Mouse (Mus musculus) layer of hippocampus, adult 6 months (tissue): ENCODE data around the gene 1500011B03Rik. TPM values are rescaled to one million over a fixed set of nuclear protein-coding genes. Genes with fewer than 3 reads are reported as not detected.
A peak's percentile ranks its signal among the peaks of the same experiment; 100 is the strongest.

Source experiments
- long read RNA-seq, 2 experiments: library from polyadenylated mRNA; unstranded; transcript quantifications; one replicate each; pipeline ENCODE4 v2.0.0; 2019 to 2020
- microRNA-seq: library from miRNA; unstranded; fragments of <30 nt; microRNA quantifications from one replicate; pipeline ENCODE4 v1.2.0, GENCODE M21; 2020
- polyA plus RNA-seq: library from polyadenylated mRNA; unstranded; fragments of <200 nt; fragmentation: Nextera tagmentation; gene quantifications from 2 replicates; pipeline ENCODE4 v1.2.3, GENCODE M21; 2021

1500011B03Rik gene
- polyA plus RNA-seq: 275 and 276 TPM in 2 replicates
- long read RNA-seq, experiment 1, transcript 1500011B03Rik-203 (2 exons, 1,333 nt): major isoform, 228 of 300 reads
- long read RNA-seq, experiment 1, transcript 1500011B03Rik-204 (2 exons, 444 nt): minor isoform, 18 of 300 reads
- long read RNA-seq, experiment 1, transcript 1500011B03Rik-205 (2 exons, 947 nt): minor isoform, 36 of 300 reads
- long read RNA-seq, experiment 1, partial matches to known transcripts: 11 of 300 reads
- long read RNA-seq, experiment 1, other reads (novel, unspliced or antisense): 4 of 300 reads
- long read RNA-seq, experiment 2, transcript 1500011B03Rik-204 (2 exons, 444 nt): minor isoform, 21 of 556 reads
- long read RNA-seq, experiment 2, transcript 1500011B03Rik-205 (2 exons, 947 nt): minor isoform, 28 of 556 reads
- long read RNA-seq, experiment 2, transcript 1500011B03Rik-203 (2 exons, 1,333 nt): major isoform, 487 of 556 reads
- long read RNA-seq, experiment 2, partial matches to known transcripts: 0 of 556 reads
- long read RNA-seq, experiment 2, other reads (novel, unspliced or antisense): 18 of 556 reads

GRCm38 (mm10) chr5:114822796-114823688, at the start of gene 1500011B03Rik:
1500011B03Rik (minus strand) TSS chr5:114823468.

GRCm38 (mm10) chr5:114858582-114858981, 35.3 kb upstream of the 1500011B03Rik start, which contains the start of gene Gm9936:
Gm9936 (minus strand) TSS chr5:114858682.

GRCm38 (mm10) chr5:114853364-114853763, 30.1 kb upstream of the 1500011B03Rik start, which contains the start of gene 4930519G04Rik:
4930519G04Rik (plus strand) TSS chr5:114853664.

DNA sequence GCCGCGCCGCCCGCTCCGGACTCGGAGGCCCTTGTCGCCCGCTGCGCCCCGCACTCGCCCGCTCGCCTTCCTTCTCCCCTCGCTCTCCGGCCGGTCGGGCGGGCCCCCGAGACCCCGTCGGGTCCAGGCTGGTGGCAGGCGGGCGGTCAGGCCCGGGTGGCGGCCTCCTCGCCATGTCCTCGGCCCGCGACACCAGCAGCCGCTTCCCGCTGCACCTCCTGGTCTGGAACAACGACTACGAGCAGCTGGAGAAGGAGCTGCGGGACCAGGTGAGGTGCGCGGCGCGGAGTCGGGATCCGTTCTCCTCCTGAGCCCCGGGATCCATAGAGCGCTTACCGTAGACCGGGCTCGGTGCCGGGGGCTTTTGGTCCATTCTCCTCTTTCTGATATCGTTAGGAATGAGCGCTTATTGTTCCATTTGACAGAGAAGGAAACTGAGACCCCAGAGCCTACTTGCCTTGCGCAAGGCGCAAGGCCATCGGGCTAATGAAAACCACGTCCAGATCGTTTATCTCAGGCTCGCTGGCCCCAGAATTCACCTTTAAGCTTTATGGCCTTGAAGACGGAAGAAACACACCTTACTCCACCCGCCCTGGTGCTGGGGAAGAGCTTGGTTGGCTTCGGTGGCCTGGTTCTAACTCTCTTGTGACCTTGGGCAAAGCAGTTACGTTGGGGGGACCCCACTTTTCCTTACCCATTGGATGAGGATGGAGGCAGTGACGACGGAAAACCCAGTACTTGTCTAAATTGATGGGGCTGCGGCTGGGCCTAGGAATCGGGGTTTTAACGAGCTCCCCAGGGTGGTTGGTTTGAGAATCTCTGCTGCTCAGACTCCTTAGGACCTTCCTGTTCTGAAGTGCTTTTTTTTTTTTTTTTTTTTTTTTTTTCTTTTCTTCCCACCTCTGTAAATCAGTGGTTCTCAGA, 48.0 kb downstream of the 1500011B03Rik start, which contains the start of gene Git2:
Gene Git2, minus strand, starts transcription at position 462 of the 924 bp plus-strand sequence.

GRCm38 (mm10) chr5:114774403-114775051, 48.7 kb downstream of the 1500011B03Rik start, which contains the start of gene Ankrd13a:
Ankrd13a (plus strand) TSS chr5:114774677.

Small RNA genes lying within 50 kb of the gene (microRNA-seq; reads per million reads assigned to microRNA genes)
- 3.9 reads per million, percentile 13 among the genes with 10 or more reads in this experiment for gene Mir6240

Other genes starting within 250 kb of the 1500011B03Rik start
- 0.75 and 7.1 TPM in 2 replicates for gene Trpv4, start 165.0 kb downstream of the 1500011B03Rik start, polyA plus RNA-seq
- 93.0 and 93.3 TPM in 2 replicates for gene Gltp, start 132.5 kb downstream of the 1500011B03Rik start, polyA plus RNA-seq
- gene Tchp, start 115.7 kb downstream of the 1500011B03Rik start, polyA plus RNA-seq: 5.0 and 5.3 TPM in 2 replicates
- gene Ankrd13a, start 48.8 kb downstream of the 1500011B03Rik start, polyA plus RNA-seq: 5.0 and 5.6 TPM in 2 replicates
- 19.1 and 19.8 TPM in 2 replicates for gene Git2, start 48.0 kb downstream of the 1500011B03Rik start, polyA plus RNA-seq
- not detected in 2 replicates for gene 4930519G04Rik, start 30.2 kb upstream of the 1500011B03Rik start, polyA plus RNA-seq
- gene Gm9936, start 35.2 kb upstream of the 1500011B03Rik start, polyA plus RNA-seq: 0.10 and 0.14 TPM in 2 replicates
- gene Oasl2, start 73.5 kb upstream of the 1500011B03Rik start, polyA plus RNA-seq: 2.0 and 5.7 TPM in 2 replicates
- 0.20 and 0.39 TPM in 2 replicates for gene Oasl1, start 99.8 kb upstream of the 1500011B03Rik start, polyA plus RNA-seq
- gene 2210016L21Rik, start 118.7 kb upstream of the 1500011B03Rik start, polyA plus RNA-seq: 222 and 238 TPM in 2 replicates
- 0.04 TPM in 1 of 2 replicates, not detected in the other for gene Hnf1a, start 147.6 kb upstream of the 1500011B03Rik start, polyA plus RNA-seq
- gene Sppl3, start 187.7 kb upstream of the 1500011B03Rik start, polyA plus RNA-seq: 7.9 and 8.7 TPM in 2 replicates